Mouse (Mus musculus): ENCODE results near the gene Snrnp25.
"Not testable (repeated sequence)": the region's sequence is repeated elsewhere in the genome, so short reads cannot be mapped to it uniquely, and the experiment has no call there.

Gene Snrnp25

DNA sequence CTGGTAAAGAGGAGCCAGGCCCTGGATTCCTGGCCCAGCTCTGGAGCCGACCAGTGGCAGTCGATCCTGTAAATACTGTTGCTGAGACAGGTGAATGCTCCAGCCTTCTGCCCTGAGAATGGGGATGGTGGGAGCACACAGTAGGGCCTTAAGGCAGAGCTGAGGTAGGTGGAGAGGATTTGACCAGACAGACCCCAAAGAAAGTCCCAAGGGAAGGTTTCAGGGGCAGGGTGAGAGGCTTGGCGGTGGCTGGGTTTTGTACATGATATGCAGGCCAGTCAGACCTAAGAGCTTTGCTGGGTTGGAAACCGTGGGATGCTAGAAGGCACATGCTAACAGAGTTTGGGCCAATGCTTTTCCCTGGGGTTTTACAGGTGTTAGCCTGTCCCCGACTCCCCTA is 10.6 kb upstream of the Snrnp25 start:
- DNase-seq (ENCODE audit: low read depth), result no peak

DNA sequence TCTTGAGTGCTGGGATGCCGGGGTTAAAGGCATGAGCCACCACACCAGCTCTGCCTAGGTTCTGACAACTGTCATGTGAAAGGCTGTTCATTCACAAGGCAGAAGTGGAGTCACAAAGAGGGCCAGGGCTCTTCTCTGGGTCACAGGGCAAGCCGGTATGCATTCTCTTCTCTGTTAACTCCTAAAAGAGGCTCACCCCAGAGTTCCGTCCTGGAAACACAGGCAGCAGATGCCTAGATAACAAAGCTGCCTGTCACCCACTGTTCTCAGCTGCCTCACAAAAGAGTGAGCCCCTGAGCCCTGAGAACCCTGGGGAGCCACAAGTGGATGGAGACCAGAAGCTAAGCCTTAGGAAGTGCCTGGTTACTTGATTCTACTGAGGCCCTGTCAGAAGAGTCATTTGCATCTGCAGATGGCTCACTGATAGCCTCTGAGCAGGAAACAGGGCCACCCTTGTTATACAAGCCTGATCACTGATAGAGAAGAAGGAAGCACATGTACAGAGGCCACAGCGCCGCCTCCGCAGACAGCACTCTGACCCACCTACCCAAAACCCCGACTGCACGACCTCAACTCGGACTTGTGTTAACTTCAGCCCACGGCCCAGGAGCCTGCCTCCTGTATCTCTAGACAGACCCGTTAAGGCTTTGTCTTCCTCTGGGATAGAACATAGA is 9.2 kb upstream of the Snrnp25 start:
- DNase-seq (ENCODE audit: low read depth), result no peak

DNA sequence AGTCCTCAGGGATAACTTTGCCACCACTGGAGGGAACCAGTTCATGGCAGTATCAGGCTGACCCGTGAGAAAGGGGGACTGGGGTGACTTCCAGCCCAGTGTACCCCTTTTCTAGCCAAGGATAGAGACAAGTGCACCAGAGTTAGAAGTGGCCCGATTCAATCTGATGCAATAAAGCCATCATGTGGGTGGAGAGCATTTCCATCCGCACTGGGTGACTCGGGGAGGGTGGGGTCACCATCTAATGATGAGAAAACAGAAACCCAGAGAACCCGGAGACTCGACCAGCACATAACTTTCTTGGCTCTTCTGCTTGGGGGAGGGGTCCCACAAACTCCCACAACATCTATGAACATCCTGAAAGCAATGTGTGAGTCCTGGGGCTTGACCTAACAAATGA is 8.5 kb upstream of the Snrnp25 start:
- no peak for DNase-seq (ENCODE audit: low read depth)

DNA sequence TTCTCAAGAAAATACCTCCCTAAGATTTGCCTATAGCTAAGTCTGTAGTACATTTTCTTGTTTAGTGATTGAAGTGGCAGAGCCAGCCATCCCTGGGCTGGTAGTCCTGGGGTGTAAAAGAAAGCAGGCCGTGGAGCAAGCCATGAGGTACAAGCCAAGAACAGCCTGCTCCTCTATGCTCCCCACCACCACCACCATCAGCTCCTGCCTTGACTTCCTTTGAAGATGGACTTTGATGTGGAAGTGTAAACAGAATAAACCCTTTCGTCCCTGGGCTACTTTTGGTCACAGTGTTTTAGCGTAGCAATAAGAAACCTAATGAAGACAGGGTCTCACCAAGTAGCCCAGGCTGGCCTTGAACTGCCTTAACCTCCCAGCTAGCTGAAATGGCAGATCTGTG is 7.4 kb upstream of the Snrnp25 start:
- no peak for DNase-seq (ENCODE audit: low read depth)

DNA sequence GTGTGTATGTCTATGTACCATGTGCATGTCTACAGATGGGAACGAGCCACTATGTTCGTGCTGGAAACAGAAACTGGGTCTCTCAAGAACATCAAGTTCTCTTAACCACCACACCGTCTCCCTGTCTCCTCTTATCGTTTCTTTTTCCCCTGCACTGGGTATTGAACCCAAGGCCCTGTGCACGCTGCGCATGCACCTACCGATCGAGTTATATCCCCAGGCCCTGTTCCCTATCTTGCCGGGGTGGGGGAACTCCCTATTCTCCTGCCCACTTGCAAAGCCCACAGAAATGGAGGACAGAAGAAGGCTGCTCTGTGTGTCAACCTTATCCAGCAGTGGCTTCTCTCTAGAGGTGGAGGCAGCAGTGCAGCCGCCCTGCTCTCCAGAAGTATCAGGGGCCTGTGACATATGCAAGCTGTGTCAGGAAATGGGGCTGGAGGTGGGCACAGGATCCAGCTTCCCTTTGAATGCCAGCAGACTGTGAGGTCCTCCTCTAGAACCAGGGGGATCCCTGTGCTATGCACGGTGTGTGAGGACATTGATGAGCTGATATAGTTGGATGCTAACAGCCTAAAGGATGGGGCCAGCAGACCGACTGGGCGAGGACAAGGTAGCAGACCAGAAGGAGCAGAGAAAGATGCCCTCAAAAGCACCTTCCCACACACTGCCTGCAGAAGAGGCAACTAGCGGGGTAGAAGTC is 6.8 kb upstream of the Snrnp25 start:
- DNase-seq (ENCODE audit: low read depth), result no peak

DNA sequence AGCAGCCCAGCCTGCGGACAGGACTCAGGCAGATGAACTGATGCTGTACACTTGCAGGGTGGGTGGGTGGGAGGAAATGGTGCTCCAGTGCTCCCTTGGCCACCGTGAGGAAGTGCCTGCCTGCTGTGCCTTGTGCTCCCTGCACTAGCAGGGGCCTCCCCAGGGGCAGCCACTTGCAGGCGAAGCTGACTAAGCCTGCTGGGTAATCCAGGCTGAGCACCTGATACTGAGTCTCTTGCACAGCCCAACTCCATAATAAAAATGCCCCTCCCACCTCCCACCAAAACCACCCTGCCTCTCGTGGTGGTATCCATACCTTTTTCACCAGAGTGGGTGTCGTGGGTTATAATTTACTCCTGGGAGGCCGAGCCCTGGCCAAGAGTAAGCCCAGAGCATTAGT is 6.0 kb upstream of the Snrnp25 start:
- DNase-seq (ENCODE audit: low read depth), result no peak

DNA sequence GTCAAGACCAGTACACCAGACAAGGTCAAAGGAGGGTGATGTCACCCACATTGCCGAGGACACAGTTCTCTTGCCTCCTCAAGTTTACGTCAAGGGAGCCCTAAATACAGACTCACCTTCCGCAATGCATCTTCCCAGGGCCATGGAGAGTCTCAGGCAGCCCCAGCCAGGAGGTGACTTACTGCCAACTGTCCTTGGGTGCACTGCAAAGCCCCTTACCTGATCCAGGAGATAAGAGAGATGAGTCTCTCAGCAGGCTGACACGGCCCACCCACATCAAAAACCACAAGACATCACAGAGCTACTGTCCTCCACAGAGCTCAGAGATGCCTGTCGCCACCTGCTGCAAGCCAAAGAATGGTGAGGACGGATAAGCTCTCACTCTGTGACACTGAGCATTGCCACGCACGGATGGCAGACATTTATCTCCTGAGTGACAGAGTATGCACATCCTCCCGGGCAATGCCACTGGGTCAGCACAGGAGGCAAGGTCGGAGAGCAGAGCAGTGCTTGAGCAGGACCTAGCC is 5.1 kb upstream of the Snrnp25 start, which contains the start of gene Il9r:
Gene Il9r, minus strand, starts transcription at position 205 of the 527 bp plus-strand sequence.
- DNase-seq (ENCODE audit: low read depth), result no peak

DNA sequence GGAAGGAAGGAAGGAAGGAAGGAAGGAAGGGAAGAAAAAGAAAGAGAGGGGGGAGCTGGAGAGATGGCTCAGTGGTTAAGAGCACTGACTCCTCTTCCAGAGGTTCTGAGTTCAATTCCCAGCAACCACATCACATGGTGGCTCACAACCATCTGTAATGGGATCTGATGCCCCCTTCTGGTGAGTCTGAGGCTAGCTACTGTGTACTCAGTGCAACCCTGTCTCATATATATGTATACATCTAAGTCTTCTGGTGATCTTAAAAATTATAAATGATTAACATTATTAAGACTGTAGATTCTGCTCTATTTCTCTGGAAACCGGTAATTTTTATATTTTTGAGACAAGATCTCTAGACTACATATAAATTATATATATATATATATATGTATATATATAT is 4.2 kb upstream of the Snrnp25 start:
- not testable (repeated sequence) for DNase-seq (ENCODE audit: low read depth)

DNA sequence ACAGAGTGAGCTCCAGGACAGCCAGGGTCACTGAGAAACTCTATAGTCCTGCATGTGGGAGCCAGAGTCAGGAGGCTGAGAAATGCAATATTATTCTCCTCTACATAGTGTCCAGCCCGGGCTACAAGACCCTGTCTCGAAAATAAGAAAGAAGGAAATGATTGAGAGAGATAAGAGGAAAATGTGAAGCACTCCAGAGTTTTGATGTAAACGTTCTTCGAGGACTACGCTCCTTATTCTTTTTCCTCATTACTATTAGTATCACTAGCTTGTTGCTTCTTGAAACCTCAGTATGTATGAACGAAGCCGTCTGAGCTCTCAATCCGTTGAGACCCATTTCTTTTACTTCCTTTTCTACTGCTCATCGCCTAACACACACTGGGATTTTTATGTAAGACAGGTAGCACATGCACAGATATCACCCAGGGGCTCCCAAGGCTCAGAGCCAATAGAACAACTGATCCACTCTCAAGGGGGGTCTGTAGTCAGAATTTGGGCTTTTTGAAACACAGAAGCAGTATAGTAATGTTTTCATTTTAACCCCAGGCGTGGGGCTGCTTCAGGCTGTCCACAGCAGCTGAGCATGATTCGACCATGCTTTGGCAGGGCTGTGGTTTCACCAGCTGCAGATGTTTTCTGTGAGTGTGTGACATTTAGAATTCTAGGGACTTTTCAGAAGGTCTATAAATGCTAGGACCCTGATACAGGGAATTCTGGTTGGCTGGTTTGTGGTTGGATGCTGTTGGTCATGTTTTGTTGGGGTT is 3.1 kb upstream of the Snrnp25 start:
- no peak for DNase-seq (ENCODE audit: low read depth)

DNA sequence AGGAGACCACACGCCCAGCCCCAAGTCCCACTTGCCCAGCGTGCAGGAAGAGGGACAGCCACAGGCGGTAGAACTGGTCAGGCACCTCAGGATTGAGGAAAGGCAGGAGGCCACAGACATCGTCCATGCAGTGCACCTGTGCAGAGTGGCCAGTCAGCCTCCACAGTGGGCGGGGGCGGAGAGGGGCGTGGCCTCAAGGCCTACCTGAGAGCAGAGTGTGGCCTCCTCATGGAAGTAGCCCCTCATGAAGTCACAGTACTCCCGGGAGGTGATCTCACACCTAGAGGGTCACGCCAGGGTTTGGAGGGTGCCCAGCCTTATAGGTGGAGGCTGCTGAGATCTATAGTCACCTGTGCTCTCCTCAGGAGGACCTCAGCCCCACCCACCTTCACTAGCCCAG is 5.4 kb downstream of the Snrnp25 start:
- DNase-seq (ENCODE audit: low read depth), result no peak

DNA sequence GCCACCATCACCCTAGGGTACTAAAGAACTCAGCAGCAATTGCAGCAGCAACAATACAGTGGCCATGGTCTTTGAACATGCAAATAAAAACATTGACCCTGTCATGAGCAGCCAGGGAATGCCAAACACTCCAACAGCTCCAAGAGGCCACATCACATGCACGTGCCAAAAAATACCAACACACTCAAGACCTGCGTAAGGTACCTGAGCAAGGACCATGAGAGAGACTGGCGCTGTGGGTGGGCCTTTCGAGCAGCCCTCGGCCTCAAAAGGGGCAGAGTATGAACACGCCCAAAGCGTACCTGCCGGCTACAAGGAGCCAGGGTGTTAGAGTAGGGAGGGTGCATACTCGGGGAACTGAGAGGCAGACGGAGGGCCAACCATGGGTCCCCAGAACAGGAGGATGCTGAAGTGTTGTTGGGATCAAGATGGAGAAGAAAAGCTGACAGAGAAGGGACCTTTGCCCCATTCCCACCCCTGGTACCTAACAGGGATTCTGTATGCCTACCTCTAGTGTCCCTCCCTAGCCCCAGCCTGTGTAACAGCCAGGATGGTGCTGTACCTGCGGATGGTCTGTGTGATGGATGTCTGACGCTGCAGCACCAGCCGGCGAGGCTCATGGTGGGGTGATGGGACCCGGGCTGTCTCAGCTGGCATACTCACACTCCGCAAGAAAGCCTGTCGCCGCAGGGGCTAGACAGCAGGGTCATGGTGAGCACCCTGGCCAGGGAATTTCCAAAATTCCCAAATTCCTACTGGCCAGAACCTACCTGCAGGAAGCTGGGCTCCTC is 10.4 kb downstream of the Snrnp25 start:
- DNase-seq (ENCODE audit: low read depth), result no peak

DNA sequence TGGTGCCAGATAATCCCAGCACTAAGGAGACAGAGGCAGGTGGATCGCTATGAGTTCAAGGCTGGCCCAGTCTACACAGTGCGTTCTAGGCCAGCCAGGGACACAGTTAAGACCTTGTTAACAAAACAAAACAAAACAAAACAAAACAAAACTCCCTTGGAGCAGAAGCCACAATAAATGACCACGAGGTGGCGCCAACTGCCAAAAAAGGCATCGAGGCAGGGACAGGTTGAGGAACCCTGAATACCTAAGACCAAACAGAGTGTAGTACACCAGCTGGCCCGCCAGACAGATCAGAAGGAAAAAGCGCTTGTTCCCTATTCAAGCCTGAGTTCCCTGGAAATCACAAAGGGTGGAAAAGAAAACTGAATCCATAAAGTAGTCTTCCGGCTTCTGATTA is 11.6 kb downstream of the Snrnp25 start:
- DNase-seq (ENCODE audit: low read depth), result no peak

DNA sequence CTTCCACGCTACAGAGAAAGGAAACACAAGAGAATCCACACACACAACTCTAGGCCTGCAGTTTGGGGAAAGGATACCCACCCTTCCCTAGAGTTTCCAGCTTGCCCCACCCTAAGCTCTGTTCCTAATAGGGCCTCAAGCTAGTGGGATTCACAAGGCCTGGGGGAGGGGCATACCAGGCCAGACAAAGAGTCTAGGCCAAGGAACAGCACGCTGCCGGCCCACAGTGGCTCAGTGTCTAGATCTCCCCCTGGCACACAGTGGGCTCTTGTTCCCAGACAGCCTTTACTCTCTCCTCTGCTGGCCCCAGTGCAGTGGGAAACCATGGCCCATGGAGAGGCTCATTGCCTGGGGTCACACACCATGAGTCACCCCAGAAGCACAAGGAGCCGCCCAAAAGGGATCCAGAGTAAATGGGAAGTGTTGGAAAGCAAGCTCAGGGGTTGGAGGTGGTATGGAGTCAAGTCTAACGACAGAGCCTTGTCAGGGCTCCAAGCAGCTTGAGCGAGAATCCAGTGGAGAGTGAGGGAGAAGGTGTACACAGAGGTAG is 13.4 kb downstream of the Snrnp25 start:
- DNase-seq (ENCODE audit: low read depth), result no peak

DNA sequence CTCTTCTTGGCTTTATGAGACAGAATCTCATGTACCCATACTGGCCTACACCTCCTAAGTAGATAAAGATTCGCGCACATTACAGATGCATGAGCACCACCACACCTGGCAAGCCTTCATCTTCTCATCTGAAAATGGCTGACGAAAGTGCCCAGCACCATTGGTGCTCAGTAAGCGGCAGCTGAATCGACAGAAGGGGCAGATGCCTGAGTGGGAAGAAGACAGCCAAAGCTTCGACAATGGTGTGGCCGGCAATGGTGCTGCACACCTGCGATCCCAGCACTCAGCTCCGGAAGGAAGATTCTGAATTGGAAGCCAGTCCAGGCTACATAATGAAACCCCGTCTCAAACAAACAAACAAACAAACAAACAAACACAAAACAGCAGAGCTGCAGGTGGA is 14.1 kb downstream of the Snrnp25 start:
- no peak for DNase-seq (ENCODE audit: low read depth)

DNA sequence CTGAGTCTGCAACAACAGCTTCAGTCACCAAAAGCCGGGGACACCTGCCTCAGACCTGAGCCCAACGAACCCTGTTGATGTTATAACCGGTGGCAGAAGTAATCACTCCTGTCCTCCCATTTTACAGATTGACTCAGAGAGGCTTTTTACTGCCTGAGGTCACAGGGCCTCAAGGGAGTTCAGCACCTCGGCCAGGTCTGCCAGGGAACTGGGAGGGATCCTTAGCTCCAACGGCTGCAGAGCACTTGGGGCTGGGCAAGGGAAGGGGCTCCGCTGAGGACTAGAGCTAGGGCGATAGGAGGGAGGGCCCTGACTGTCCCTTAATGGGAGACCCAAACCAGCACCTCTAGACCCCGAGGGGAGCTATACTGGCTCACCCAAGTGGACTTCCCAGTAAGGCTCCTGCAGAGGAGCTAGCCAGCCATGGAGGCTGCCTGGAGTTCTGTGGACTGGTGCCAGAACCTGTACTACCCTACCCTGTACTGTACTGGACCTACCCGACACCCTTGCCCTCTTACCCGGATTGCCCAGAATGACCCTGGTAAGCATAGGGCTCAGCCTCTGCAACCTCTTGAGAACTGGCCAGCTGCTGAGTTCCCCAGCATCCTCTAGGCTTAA is 15.5 kb downstream of the Snrnp25 start:
- no peak for DNase-seq (ENCODE audit: low read depth)

DNA sequence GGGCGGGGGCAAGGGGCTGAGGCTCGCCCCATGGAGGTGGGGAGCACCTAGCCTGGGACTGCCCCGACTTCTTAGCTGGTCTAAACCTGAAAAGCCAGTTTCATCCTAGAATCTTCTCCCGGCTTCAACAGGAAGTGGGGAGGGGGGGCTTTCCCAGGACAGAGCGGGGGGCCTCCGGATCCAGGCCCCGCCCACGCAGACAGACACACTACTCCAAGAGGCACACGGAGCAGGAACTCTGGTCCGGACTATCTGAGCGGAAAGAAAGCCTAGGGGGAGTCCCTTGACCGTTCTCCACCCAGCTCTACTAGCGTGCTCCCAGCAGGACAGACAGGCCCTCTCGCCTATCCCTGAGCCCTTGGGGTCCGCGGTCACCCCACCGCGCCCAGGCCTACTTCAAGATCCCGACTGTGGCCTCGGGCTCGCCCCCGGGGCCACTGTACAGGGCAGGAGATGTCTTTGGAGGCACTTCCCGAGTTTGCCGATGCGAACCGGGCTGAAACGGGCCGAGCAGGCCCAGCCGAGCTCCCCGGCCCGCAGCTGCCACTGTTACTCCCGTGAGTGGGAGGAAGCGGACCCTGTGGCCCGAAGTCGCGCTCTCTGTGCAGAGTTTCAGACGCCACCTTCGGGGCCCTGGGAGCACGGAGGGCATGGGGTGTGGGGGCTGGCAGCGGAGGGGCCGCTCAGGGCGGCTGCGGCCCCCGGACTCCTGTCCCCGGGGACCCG is 16.2 kb downstream of the Snrnp25 start:
- no peak for DNase-seq (ENCODE audit: low read depth)

DNA sequence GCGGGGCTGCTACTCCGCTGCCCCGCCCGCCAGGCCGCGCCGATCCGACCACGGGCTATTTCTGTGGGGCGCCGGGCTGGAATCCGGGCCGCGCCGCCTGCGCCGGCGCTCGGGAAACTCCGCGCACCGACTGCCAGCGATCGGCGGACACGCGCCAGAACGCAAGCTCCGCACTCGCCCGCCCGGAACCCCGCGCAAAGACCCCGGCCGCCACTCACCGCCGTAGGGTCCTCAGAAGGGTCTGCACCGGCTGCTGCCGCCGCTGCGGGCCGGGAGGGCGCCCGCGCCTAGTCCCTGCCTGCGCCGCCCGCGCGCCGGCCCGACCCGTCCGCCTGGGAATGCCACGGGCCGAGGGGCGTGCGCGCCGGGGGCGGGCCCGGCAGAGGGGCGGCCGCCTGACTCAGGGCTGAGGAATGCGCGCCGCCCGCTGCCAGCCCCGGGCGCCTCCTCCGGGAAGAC is 16.8 kb downstream of the Snrnp25 start, which contains the start of gene Rhbdf1:
Gene Rhbdf1, minus strand, starts transcription at position 350 of the 459 bp plus-strand sequence.
- no peak for DNase-seq (ENCODE audit: low read depth)

DNA sequence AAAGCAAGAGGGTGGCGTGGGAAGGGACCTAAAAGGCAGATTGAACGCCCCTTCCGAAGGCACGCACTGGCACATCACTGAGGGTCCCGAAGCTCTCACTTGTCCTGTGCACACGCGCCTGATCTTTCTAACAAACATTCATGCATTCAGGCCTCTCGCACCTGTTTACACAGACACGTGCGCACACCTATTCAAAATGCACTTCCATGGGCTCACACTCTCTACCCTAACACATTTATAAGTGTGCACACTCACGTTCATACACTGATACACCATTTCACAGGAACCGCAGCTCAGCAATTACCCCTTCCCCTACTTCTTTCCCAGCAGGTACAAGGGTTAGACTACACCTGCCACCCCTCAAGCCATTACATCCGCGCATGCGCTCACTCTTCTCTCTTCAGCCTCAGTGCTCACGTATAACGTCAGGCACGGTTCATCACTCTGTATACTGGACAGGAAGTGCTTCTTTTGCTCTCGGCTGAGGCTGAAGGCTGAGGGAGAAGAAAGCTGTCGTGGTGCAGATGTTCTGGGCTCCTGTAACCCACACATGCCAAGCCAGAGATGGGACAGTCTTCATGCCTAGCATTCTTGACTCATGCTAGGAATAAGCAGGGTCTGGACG is 17.5 kb downstream of the Snrnp25 start:
- no peak for DNase-seq (ENCODE audit: low read depth)

DNA sequence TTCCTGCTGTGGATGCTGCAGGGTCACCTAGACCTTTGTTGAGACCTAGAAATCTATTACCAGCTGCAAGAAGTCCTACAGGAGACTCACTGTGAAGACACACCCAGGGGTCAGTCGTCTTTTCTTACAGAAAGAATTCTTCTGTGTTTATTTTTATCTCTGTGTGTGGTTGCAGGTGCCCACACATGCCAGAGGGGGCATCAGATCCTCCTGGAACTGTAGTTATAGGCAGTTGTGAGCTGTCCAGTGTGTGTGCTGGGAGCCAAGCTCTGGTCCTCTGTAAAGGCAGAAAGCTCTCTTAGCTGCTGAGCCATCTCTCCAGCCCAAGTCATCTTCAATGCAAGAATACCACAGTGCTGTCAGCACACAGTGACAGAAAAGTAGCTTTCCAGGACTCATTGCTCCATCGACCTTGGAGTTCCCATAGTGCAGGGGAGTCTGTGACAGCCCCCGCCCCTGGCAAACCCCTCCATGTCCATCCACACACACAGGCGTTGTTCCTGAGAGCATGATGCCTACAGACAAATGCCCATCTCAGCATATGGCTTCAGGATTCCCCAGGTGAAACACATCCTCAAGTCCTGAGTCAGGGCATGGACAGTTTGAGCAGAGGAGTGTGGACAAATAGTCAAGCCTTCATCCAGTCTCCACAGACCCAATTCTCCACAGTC is 18.2 kb downstream of the Snrnp25 start:
- DNase-seq (ENCODE audit: low read depth), result no peak

All from c-Kit-positive CD71-negative TER-119-negative erythroid progenitor cells, embryonic 14.5 days (primary cell).